ENCODE assay signal across 15 mouse cellular contexts in genomic region chr10:29432935-29433453, GRCm38 (mm10).
"Had no signal": no experiment of that assay in that cellular context is flagged by ENCODE, and none has a peak within 500 bp of the region (broad histone marks: within the 10 kb centered on the region; RNA-seq: fewer than 3 reads in every experiment).

No protein-coding gene starts in this region.

- H3K4me1 ChIP-seq: intestine, embryonic 15.5 days; kidney, embryonic 15.5 days; limb, embryonic 10.5 days; liver, embryonic 15.5 days; megakaryocyte, embryonic 14.5 days; midbrain, embryonic 15.5 days; neural tube, embryonic 12.5 days had no signal

- H3K27me3 ChIP-seq: intestine, embryonic 15.5 days; kidney, embryonic 15.5 days; liver, embryonic 15.5 days; megakaryocyte, embryonic 14.5 days; midbrain, embryonic 15.5 days; neural tube, embryonic 12.5 days had no signal

- H3K27ac ChIP-seq: intestine, embryonic 15.5 days; kidney, embryonic 15.5 days; limb, embryonic 10.5 days; liver, embryonic 15.5 days; midbrain, embryonic 15.5 days; neural tube, embryonic 12.5 days; stomach, postnatal 0 days had no signal

- H3K4me3 ChIP-seq: intestine, embryonic 15.5 days; kidney, embryonic 15.5 days; limb, embryonic 10.5 days; liver, embryonic 15.5 days; megakaryocyte, embryonic 14.5 days; midbrain, embryonic 15.5 days; neural tube, embryonic 12.5 days had no signal

- DNase-seq: kidney, adult 18-20 months; kidney, postnatal 14 days; lung, adult 2 months; lung, postnatal 4 days had no signal

- H3K9me3 ChIP-seq: intestine, embryonic 15.5 days; kidney, embryonic 15.5 days; limb, embryonic 10.5 days; liver, embryonic 15.5 days; megakaryocyte, embryonic 14.5 days; midbrain, embryonic 15.5 days; neural tube, embryonic 12.5 days had no signal

- H3K9ac ChIP-seq: intestine, embryonic 15.5 days; kidney, embryonic 15.5 days; liver, embryonic 15.5 days; midbrain, embryonic 15.5 days; neural tube, embryonic 12.5 days had no signal

- H3K4me2 ChIP-seq: intestine, embryonic 15.5 days; kidney, embryonic 15.5 days; liver, embryonic 11.5 days; liver, embryonic 15.5 days; midbrain, embryonic 11.5 days; midbrain, embryonic 15.5 days; neural tube, embryonic 12.5 days had no signal

- H3K36me3 ChIP-seq: intestine, embryonic 15.5 days; kidney, embryonic 15.5 days; limb, embryonic 10.5 days; liver, embryonic 15.5 days; midbrain, embryonic 15.5 days; neural tube, embryonic 12.5 days had no signal

- ATAC-seq: intestine, embryonic 15.5 days; lung, postnatal 0 days; midbrain, embryonic 15.5 days had no signal
